Mouse (Mus musculus) hindbrain, postnatal 0 days (tissue): ENCODE data around the gene Tob2. TPM values are rescaled to one million over a fixed set of nuclear protein-coding genes. Genes with fewer than 3 reads are reported as not detected.

Experiments
- ATAC-seq: fragments of 200-750 bp; cut with Nextera tagmentation; 2 replicates; pipeline ENCODE4 v1.8.0; 2017; ENCODE audit warnings: mild to moderate bottlenecking, moderate TSS enrichment, moderate library complexity
- DNase-seq: peaks from one replicate; pipeline ENCODE4 v3.0.0-alpha.2; 2015; ENCODE audit warnings: low spot score
- H3K27ac ChIP-seq: fragments of 300-500 bp; sonication (generic); 2 replicates; pipeline ENCODE4 v1.5.1; 2014; ENCODE audit warnings: mild to moderate bottlenecking
- H3K27me3 ChIP-seq: fragments of 300-500 bp; sonication (generic); 2 replicates; pipeline ENCODE4 v1.6.1; 2014; ENCODE audit warnings: low read length, mixed read lengths; ENCODE audit not compliant: insufficient read depth
- H3K36me3 ChIP-seq: fragments of 300-500 bp; sonication (generic); 2 replicates; pipeline ENCODE4 v1.6.1; 2014; ENCODE audit warnings: low read length, mixed read lengths; ENCODE audit not compliant: insufficient read depth
- H3K4me1 ChIP-seq: fragments of 300-500 bp; sonication (generic); 2 replicates; pipeline ENCODE4 v1.6.1; 2014; ENCODE audit warnings: antibody characterized with exemption, low read length, mixed read lengths; ENCODE audit not compliant: insufficient read depth
- H3K4me2 ChIP-seq: fragments of 300-500 bp; sonication (generic); 2 replicates; pipeline ENCODE4 v1.6.1; 2014; ENCODE audit warnings: low read depth, mild to moderate bottlenecking, low read length, moderate library complexity, mixed read lengths
- H3K4me3 ChIP-seq: fragments of 300-500 bp; sonication (generic); 2 replicates; pipeline ENCODE4 v1.5.1; 2014; ENCODE audit warnings: low read length
- H3K9ac ChIP-seq: fragments of 300-500 bp; sonication (generic); replicated peaks from 2 replicates; pipeline ENCODE4 v1.6.1; 2014; ENCODE audit warnings: mild to moderate bottlenecking, low read length, moderate library complexity, mixed read lengths
- H3K9me3 ChIP-seq: fragments of 300-500 bp; sonication (generic); 2 replicates; pipeline ENCODE4 v1.6.1; 2016; ENCODE audit warnings: low read length, mixed read lengths
- CTCF ChIP-seq: IDR thresholded peaks from 2 replicates; pipeline ENCODE4 v1.5.1; 2016; ENCODE audit warnings: antibody characterized with exemption, control low read depth, low read depth
- WGBS: fragments of 180-500 bp; shearing (Covaris S2); extraction: QIAGEN DNeasy Blood & Tissue Kit; methylation state at CpG from one replicate; pipeline ENCODE4 v1.1.7; 2014; 5-methylcytosine and 5-hydroxymethylcytosine counted together
- polyA plus RNA-seq: library from polyadenylated mRNA; unstranded; fragments of >200 nt; fragmentation: Nextera tagmentation; extraction: Ambion mirVana; gene quantifications from 2 replicates; pipeline ENCODE4 v1.2.1, GENCODE M21; 2015
- total RNA-seq: library from RNA; depleted of rRNA; stranded (reverse); fragments of >200 nt; gene quantifications from 2 replicates; pipeline ENCODE4 v1.2.3, GENCODE M21; 2014

Tob2 gene
- total and polyA plus RNA-seq, 2 experiments from 2014 or later: 12.9 to 14.0 TPM

GRCm38 (mm10) chr15:81860471-81861135, 2.0 kb upstream of the Tob2 start:
- DNase-seq (peak; percentile 50), ATAC-seq (no peak)
- TF ChIP-seq CTCF: no peak
- Histone ChIP-seq H3K27ac (peak overlapping the region; percentile 92), H3K27me3 (no peaks in the 10 kb centered on the region), H3K9ac (no peak overlapping the region; the same call in 1 of the 2 replicates), H3K4me3 (0 out of 2 replicates have a peak overlapping the region, but pooled peaks have one; percentile 16), H3K36me3 (peaks cover 6% of the 10 kb centered on the region; the same call in 1 of the 2 replicates), H3K9me3 (no peaks in the 10 kb centered on the region), H3K4me2 (peak overlapping the region; percentile 87), H3K4me1 (0 out of 2 replicates have a peak, but pooled peaks cover 9% of the 10 kb centered on the region)
- WGBS: 29% methylated on average over 8 of the region's 8 CpGs

GRCm38 (mm10) chr15:81859330-81860255, 997 bp upstream of the Tob2 start:
- H3K4me2 ChIP-seq: peak overlapping the region; percentile 87
- no peaks in the 10 kb centered on the region for H3K9me3 ChIP-seq
- H3K4me3 ChIP-seq: peak overlapping the region; percentile 74
- peak; percentile 89 for ATAC-seq
- peak overlapping the region; percentile 92 for H3K27ac ChIP-seq
- H3K9ac ChIP-seq: peak overlapping the region; percentile 80
- no peak for TF ChIP-seq CTCF
- H3K27me3 ChIP-seq: no peaks in the 10 kb centered on the region
- H3K36me3 ChIP-seq: peaks cover 5% of the 10 kb centered on the region; the same call in 1 of the 2 replicates
- H3K4me1 ChIP-seq: 0 out of 2 replicates have a peak, but pooled peaks cover 14% of the 10 kb centered on the region
- WGBS: under 1% methylated on average over 39 of the region's 39 CpGs
- DNase-seq: peak; percentile 96

GRCm38 (mm10) chr15:81858138-81858516, 469 bp downstream of the Tob2 start:
- H3K9ac ChIP-seq: peak overlapping the region; percentile 80
- peak overlapping the region; percentile 92 for H3K27ac ChIP-seq
- no peak for TF ChIP-seq CTCF
- ATAC-seq (0 out of 2 replicates have a peak, but pooled peaks have one; percentile 3), DNase-seq (peak; percentile 95)
- no peaks in the 10 kb centered on the region for H3K9me3 ChIP-seq
- peak overlapping the region; percentile 74 for H3K4me3 ChIP-seq
- H3K27me3 ChIP-seq: no peaks in the 10 kb centered on the region
- peak overlapping the region; percentile 87 for H3K4me2 ChIP-seq
- 0 out of 2 replicates have a peak, but pooled peaks cover 14% of the 10 kb centered on the region for H3K4me1 ChIP-seq
- no peaks in the 10 kb centered on the region for H3K36me3 ChIP-seq
- WGBS: 0% methylated on average over 23 of the region's 23 CpGs

GRCm38 (mm10) chr15:81857724-81858116, 876 bp downstream of the Tob2 start:
- ATAC-seq: no peak

GRCm38 (mm10) chr15:81856938-81857723, 1.5 kb downstream of the Tob2 start:
- WGBS: under 1% methylated on average over 14 of the region's 14 CpGs
- H3K4me2 ChIP-seq: peak overlapping the region; percentile 87
- peak overlapping the region; percentile 74 for H3K4me3 ChIP-seq
- H3K9ac ChIP-seq: peak overlapping the region; percentile 80
- 0 out of 2 replicates have a peak, but pooled peaks cover 14% of the 10 kb centered on the region for H3K4me1 ChIP-seq
- H3K27me3 ChIP-seq: no peaks in the 10 kb centered on the region
- H3K36me3 ChIP-seq: no peaks in the 10 kb centered on the region; the same call in 1 of the 2 replicates
- ATAC-seq (no peak), DNase-seq (peak; percentile 33)
- TF ChIP-seq CTCF: no peak
- peak overlapping the region; percentile 92 for H3K27ac ChIP-seq
- no peaks in the 10 kb centered on the region for H3K9me3 ChIP-seq

More at GRCm38 (mm10) chr15:81857724-81858116, 876 bp downstream of the Tob2 start:
- Histone ChIP-seq H3K27ac (peak overlapping the region; percentile 92), H3K27me3 (no peaks in the 10 kb centered on the region), H3K9ac (peak overlapping the region; percentile 80), H3K4me3 (peak overlapping the region; percentile 74), H3K4me1 (0 out of 2 replicates have a peak, but pooled peaks cover 14% of the 10 kb centered on the region), H3K4me2 (peak overlapping the region; percentile 87), H3K36me3 (no peaks in the 10 kb centered on the region), H3K9me3 (no peaks in the 10 kb centered on the region)
- DNase-seq: peak; percentile 48
- under 1% methylated on average over 33 of the region's 33 CpGs for WGBS
- TF ChIP-seq CTCF: no peak
